Mouse (Mus musculus): ENCODE results near the gene Tmc6. TPM values are rescaled to one million over a fixed set of nuclear protein-coding genes. Genes with fewer than 3 reads are reported as not detected.

Tmc6 gene
- total and polyA plus RNA-seq, 3 experiments: 16.8 to 28.4 (median 26.8) TPM

GRCm38 (mm10) chr11:117780582-117781111 is 1.4 kb downstream of the Tmc6 start (continued):
- no peak for TF ChIP-seq GABPA (IDR thresholded peaks at IDR 0.05; ENCODE audit: insufficient replicate concordance, low read depth, low read length)
- 0 out of 2 replicates have a peak, but pooled peaks have one; percentile 4 for TF ChIP-seq ETS1 (conservative IDR thresholded peaks at IDR 0.05; ENCODE audit: low read depth, low read length)
- TF ChIP-seq UBTF (IDR thresholded peaks at IDR 0.05; ENCODE audit: low read depth, low read length): no peak
- no peak for TF ChIP-seq E2F4 (IDR thresholded peaks at IDR 0.05; ENCODE audit: insufficient replicate concordance, low read depth, low read length)
- TF ChIP-seq MYC (IDR thresholded peaks at IDR 0.05; ENCODE audit: low read depth, low read length): peak; percentile 91
- peak; percentile 96 for TF ChIP-seq BHLHE40 (IDR thresholded peaks at IDR 0.05; ENCODE audit: low read depth, low read length)
- no peak for TF ChIP-seq SMC3 (IDR thresholded peaks at IDR 0.05; ENCODE audit: low read depth, low read length)
- TF ChIP-seq EP300 (IDR thresholded peaks at IDR 0.05; ENCODE audit: low read length): peak; percentile 6; the same call in 1 of the 2 replicates

DNA sequence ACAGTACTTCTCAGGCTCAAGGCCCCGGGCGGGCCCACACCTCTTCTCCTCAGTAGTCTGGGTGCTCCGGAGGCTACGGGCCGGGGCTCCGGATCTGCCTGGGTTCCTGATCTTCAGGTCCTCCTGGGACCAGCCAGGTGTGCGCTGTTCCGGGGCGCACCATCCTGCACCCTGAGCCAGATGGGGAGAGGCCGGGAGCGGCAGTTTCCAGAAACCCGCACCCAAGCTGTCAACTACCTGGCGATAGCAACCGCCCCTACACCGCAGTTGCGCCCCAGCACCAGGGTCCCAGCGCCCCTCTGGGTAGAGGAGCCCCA is 1.8 kb downstream of the Tmc6 start:
- Histone ChIP-seq H3K27ac (ENCODE audit: insufficient read depth, low read depth) (no peak overlapping the region), H3K4me1 (ENCODE audit: control insufficient read depth in 1 of 2, insufficient read depth in 2 of 2) (peaks cover 8 to 64% of the 10 kb centered on the region in 2 experiments; a peak in 3 of 4 replicates), H3K9me3 (replicated peaks; ENCODE audit: low read length) (no peaks in the 10 kb centered on the region), H3K79me2 (replicated peaks; ENCODE audit: control insufficient read depth, extremely low read depth, insufficient read depth, poor library complexity, severe bottlenecking) (no peaks in the 10 kb centered on the region), H3K4me2 (ENCODE audit: insufficient read depth, low read depth, poor library complexity, severe bottlenecking) (peak overlapping the region; percentile 75), H3K36me3 (replicated peaks in 1 of 2; ENCODE audit: control insufficient read depth in 1 of 2, insufficient read depth in 1 of 2, low read length in 1 of 2) (peaks cover 24 to 50% of the 10 kb centered on the region in 2 experiments), H3K9ac (ENCODE audit: insufficient read depth, low read depth) (peak overlapping the region; percentile 33), H3K4me3 (replicated peaks in 1 of 3; ENCODE audit: low read depth in 2 of 3, low read length in 2 of 3, poor library complexity in 1 of 3) (peak overlapping the region; percentile 68 to 94 (median 71)), H3K27me3 (replicated peaks) (no peaks in the 10 kb centered on the region)
- dilution Hi-C loops (cut with MboI; ENCODE audit: extremely low pct_ligation_motif_present, extremely low pct_unique_long_range_greater_than_20kb, low sequenced_read_pairs): no loop called here
- in situ Hi-C loops (cut with MboI; ENCODE audit: low pct_ligation_motif_present, low pct_unique_long_range_greater_than_20kb, low sequenced_read_pairs): no loop called here
- 0 out of 2 replicates have a peak, but pooled peaks have one; percentile 7 for TF ChIP-seq EP300 (IDR thresholded peaks at IDR 0.05; ENCODE audit: low read length)
- 0 out of 2 replicates have a peak, but pooled peaks have one; percentile 9 for TF ChIP-seq MEF2A (IDR thresholded peaks at IDR 0.05; ENCODE audit: borderline replicate concordance, low read depth, low read length)
- no peak for TF ChIP-seq E2F4 (IDR thresholded peaks at IDR 0.05; ENCODE audit: insufficient replicate concordance, low read depth, low read length)
- peak; percentile 1; the same call in 1 of the 2 replicates for TF ChIP-seq NELFE (IDR thresholded peaks at IDR 0.05; ENCODE audit: low read depth, low read length)
- peak; percentile 13; the same call in 1 of the 2 replicates for TF ChIP-seq CHD2 (IDR thresholded peaks at IDR 0.05; ENCODE audit: low read length)
- no peak for DNase-seq (ENCODE audit: extremely low read depth)

DNA sequence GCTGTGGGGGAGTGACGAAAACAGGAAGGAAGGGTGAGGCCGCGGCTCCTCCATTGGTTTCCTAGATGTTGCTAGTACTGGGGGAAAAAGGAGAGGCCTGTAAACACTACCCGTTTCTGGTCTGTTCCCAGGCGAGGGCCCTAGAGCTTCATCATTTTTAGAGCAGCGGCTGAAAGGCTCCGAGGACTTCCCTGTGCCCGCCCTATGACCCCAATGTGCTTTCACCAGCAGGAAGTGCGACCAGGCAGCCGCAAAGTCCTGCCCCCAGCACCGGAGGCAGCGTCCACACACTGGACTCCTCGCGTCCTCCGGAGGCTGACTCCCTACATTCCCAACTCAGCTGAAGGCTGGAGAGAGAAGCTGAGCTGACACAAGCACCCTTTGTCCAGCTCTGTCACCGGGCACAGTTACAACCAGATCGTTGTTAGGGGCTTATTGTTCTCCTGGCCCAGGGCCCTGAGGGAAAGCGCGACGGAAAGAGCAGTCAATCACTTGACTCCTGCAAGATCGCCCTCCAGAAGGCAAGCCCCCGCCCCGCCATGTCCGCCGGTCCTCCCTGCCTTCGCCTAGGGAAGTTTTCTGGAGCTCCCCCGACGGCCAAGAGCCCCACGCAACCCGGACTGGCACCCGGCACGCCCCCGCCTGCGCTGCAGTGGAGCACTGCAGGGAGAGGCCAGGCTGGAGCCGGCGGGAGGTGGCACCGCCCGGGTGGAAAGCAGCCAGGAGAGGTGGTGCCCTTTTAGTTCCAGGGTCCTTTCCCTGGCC is 2.4 kb downstream of the Tmc6 start:
- Histone ChIP-seq H3K4me1 (ENCODE audit: control insufficient read depth in 1 of 2, insufficient read depth in 2 of 2) (peaks cover 8 to 64% of the 10 kb centered on the region in 2 experiments; a peak in 3 of 4 replicates), H3K79me2 (replicated peaks; ENCODE audit: control insufficient read depth, extremely low read depth, insufficient read depth, poor library complexity, severe bottlenecking) (no peaks in the 10 kb centered on the region), H3K27ac (ENCODE audit: insufficient read depth, low read depth) (peak overlapping the region; percentile 39), H3K9me3 (replicated peaks; ENCODE audit: low read length) (no peaks in the 10 kb centered on the region), H3K36me3 (replicated peaks in 1 of 2; ENCODE audit: control insufficient read depth in 1 of 2, insufficient read depth in 1 of 2, low read length in 1 of 2) (peaks cover 29 to 50% of the 10 kb centered on the region in 2 experiments), H3K4me3 (replicated peaks in 1 of 3; ENCODE audit: low read depth in 2 of 3, low read length in 2 of 3, poor library complexity in 1 of 3) (peak overlapping the region; percentile 68 to 94 (median 71)), H3K4me2 (ENCODE audit: insufficient read depth, low read depth, poor library complexity, severe bottlenecking) (peak overlapping the region; percentile 75), H3K27me3 (replicated peaks) (no peaks in the 10 kb centered on the region), H3K9ac (ENCODE audit: insufficient read depth, low read depth) (peak overlapping the region; percentile 33)
- dilution Hi-C loops (cut with MboI; ENCODE audit: extremely low pct_ligation_motif_present, extremely low pct_unique_long_range_greater_than_20kb, low sequenced_read_pairs): no loop called here
- peak; percentile 52 for DNase-seq (ENCODE audit: extremely low read depth)
- in situ Hi-C loops (cut with MboI; ENCODE audit: low pct_ligation_motif_present, low pct_unique_long_range_greater_than_20kb, low sequenced_read_pairs): no loop called here
- TF ChIP-seq POLR2A (IDR thresholded peaks at IDR 0.05; ENCODE audit: low read depth, low read length) (peak; percentile 51; the same call in 1 of the 2 replicates), PAX5 (IDR thresholded peaks at IDR 0.05; ENCODE audit: low read length) (no peak), ZMIZ1 (IDR thresholded peaks at IDR 0.05; ENCODE audit: low read depth, low read length) (no peak), GABPA (IDR thresholded peaks at IDR 0.05; ENCODE audit: insufficient replicate concordance, low read depth, low read length) (no peak), E2F4 (IDR thresholded peaks at IDR 0.05; ENCODE audit: insufficient replicate concordance, low read depth, low read length) (no peak), RCOR1 (conservative IDR thresholded peaks at IDR 0.05; ENCODE audit: low read depth, low read length) (no peak), CHD2 (IDR thresholded peaks at IDR 0.05; ENCODE audit: low read length) (no peak), SMC3 (IDR thresholded peaks at IDR 0.05; ENCODE audit: low read depth, low read length) (no peak), MYC (IDR thresholded peaks at IDR 0.05; ENCODE audit: low read depth, low read length) (no peak), JUN (IDR thresholded peaks at IDR 0.05; ENCODE audit: insufficient read depth, low read depth, low read length) (no peak), USF2 (conservative IDR thresholded peaks at IDR 0.05; ENCODE audit: low read depth, low read length) (no peak), HCFC1 (IDR thresholded peaks at IDR 0.05; ENCODE audit: low read depth, low read length) (peak; percentile 50), TBP (conservative IDR thresholded peaks at IDR 0.05; ENCODE audit: low read depth, low read length) (no peak), CTCF (conservative IDR thresholded peaks at IDR 0.05 in 1 of 2, IDR thresholded peaks at IDR 0.05 in 1 of 2; ENCODE audit: low read depth in 2 of 2, low read length in 2 of 2) (no peak), ELF1 (IDR thresholded peaks at IDR 0.05; ENCODE audit: low read depth, low read length) (peak; percentile 82), BHLHE40 (IDR thresholded peaks at IDR 0.05; ENCODE audit: low read depth, low read length) (no peak; the same call in 1 of the 2 replicates), IRF4 (IDR thresholded peaks at IDR 0.05; ENCODE audit: low read depth, low read length) (peak; percentile 7; the same call in 1 of the 2 replicates), MEF2A (IDR thresholded peaks at IDR 0.05; ENCODE audit: borderline replicate concordance, low read depth, low read length) (no peak), USF1 (IDR thresholded peaks at IDR 0.05; ENCODE audit: low read depth, low read length) (no peak; the same call in 1 of the 2 replicates), ZC3H11A (IDR thresholded peaks at IDR 0.05; ENCODE audit: low read depth, low read length) (no peak), EP300 (IDR thresholded peaks at IDR 0.05; ENCODE audit: low read length) (no peak), TCF12 (IDR thresholded peaks at IDR 0.05; ENCODE audit: low read depth, low read length) (no peak)

Measured in CH12.LX (cell line).